Mouse (Mus musculus): Measurements from ENCODE around the gene Tie1. TPM values are rescaled to one million over a fixed set of nuclear protein-coding genes. Genes with fewer than 3 reads are reported as not detected.

Gene Tie1
- total RNA-seq, 2 experiments from 2014 or later = 7.1 to 8.5 TPM

Other genes with a start within 250 kb of the Tie1 start
- gene Ptprf, start 198.7 kb downstream of the Tie1 start, total RNA-seq (2021) = 10 to 100 TPM; 73.3 to 80.7 TPM
- gene Szt2, start 80.8 kb downstream of the Tie1 start, total RNA-seq (2021) = 10 to 100 TPM; 35.7 to 40.8 TPM
- 10 to 100 TPM; 54.6 to 61.5 TPM for gene Med8, start 80.7 kb downstream of the Tie1 start, total RNA-seq (2021)
- gene Elovl1, start 62.0 kb downstream of the Tie1 start, total RNA-seq (2021) = 10 to 100 TPM; 26.4 to 28.5 TPM
- gene Cdc20, start 52.7 kb downstream of the Tie1 start, total RNA-seq (2021) = 1 to 10 TPM in 1 of 2 experiments, under 1 TPM in 1; 0.82 to 1.5 TPM
- not detected for gene Mpl, start 32.5 kb downstream of the Tie1 start, total RNA-seq (2021)
- gene 2610528J11Rik, start 36.9 kb upstream of the Tie1 start, total RNA-seq (2021) = not detected
- gene Tmem125, start 54.0 kb upstream of the Tie1 start, total RNA-seq (2021) = 1 to 10 TPM; 5.6 to 8.1 TPM
- under 1 TPM; 0.78 to 0.90 TPM for gene Cfap57, start 130.7 kb upstream of the Tie1 start, total RNA-seq (2021)
- 10 to 100 TPM; 61.8 to 64.2 TPM for gene Ebna1bp2, start 130.7 kb upstream of the Tie1 start, total RNA-seq (2021)
- not detected for gene Olfr62, start 168.9 kb upstream of the Tie1 start, total RNA-seq (2021)
- gene Olfr1342, start 202.7 kb upstream of the Tie1 start, total RNA-seq (2021) = not detected
- gene Olfr1341, start 213.5 kb upstream of the Tie1 start, total RNA-seq (2021) = not detected
- not detected for gene Olfr1340, start 230.1 kb upstream of the Tie1 start, total RNA-seq (2021)
- gene Olfr1339, start 242.1 kb upstream of the Tie1 start, total RNA-seq (2021) = not detected